Mouse (Mus musculus) kidney, postnatal 0 days (tissue): ENCODE data around the gene Zfp790. TPM values are rescaled to one million over a fixed set of nuclear protein-coding genes. Genes with fewer than 3 reads are reported as not detected.
"Not testable (repeated sequence)": the region's sequence is repeated elsewhere in the genome, so short reads cannot be mapped to it uniquely, and the experiment has no call there.

Source experiments
- ATAC-seq: fragments of 200-750 bp; cut with Nextera tagmentation; replicated peaks from 2 replicates; pipeline ENCODE4 v1.8.0; 2017; ENCODE audit warnings: low read depth, moderate number of reproducible peaks, moderate TSS enrichment, moderate library complexity; ENCODE audit not compliant: low FRiP score
- DNase-seq: peaks from one replicate; pipeline ENCODE4 v3.0.0-alpha.2; 2016; ENCODE audit warnings: low spot score
- H3K27ac ChIP-seq: fragments of 300-500 bp; sonication (generic); 2 replicates; pipeline ENCODE4 v1.5.1; 2014; ENCODE audit warnings: mild to moderate bottlenecking
- H3K27me3 ChIP-seq: fragments of 300-500 bp; sonication (generic); 2 replicates; pipeline ENCODE4 v1.6.1; 2014; ENCODE audit warnings: low read length, mixed read lengths; ENCODE audit not compliant: insufficient read depth
- H3K36me3 ChIP-seq: fragments of 300-500 bp; sonication (generic); 2 replicates; pipeline ENCODE4 v1.6.1; 2014; ENCODE audit warnings: low read length, mixed read lengths; ENCODE audit not compliant: insufficient read depth
- H3K4me1 ChIP-seq: fragments of 300-500 bp; sonication (generic); replicated peaks from 2 replicates; pipeline ENCODE4 v1.6.1; 2014; ENCODE audit warnings: antibody characterized with exemption, low read length, mixed read lengths; ENCODE audit not compliant: insufficient read depth
- H3K4me2 ChIP-seq: fragments of 300-500 bp; sonication (generic); 2 replicates; pipeline ENCODE4 v1.6.1; 2014; ENCODE audit warnings: mild to moderate bottlenecking, low read length, moderate library complexity, mixed read lengths
- H3K4me3 ChIP-seq: fragments of 300-500 bp; sonication (generic); replicated peaks from 2 replicates; pipeline ENCODE4 v1.5.1; 2014; ENCODE audit warnings: low read depth, low read length
- H3K9ac ChIP-seq: fragments of 300-500 bp; sonication (generic); 2 replicates; pipeline ENCODE4 v1.6.1; 2014; ENCODE audit warnings: low read depth, low read length
- H3K9me3 ChIP-seq: fragments of 300-500 bp; sonication (generic); replicated peaks from 2 replicates; pipeline ENCODE4 v1.6.1; 2016; ENCODE audit warnings: low read length, inconsistent platforms, mixed read lengths
- CTCF ChIP-seq: IDR thresholded peaks from 2 replicates; pipeline ENCODE4 v1.5.1; 2016; ENCODE audit warnings: antibody characterized with exemption, low read depth, mild to moderate bottlenecking, moderate library complexity
- WGBS: fragments of 180-500 bp; shearing (Covaris S2); extraction: QIAGEN DNeasy Blood & Tissue Kit; methylation state at CpG from one replicate; pipeline ENCODE4 v1.1.7; 2014; 5-methylcytosine and 5-hydroxymethylcytosine counted together
- microRNA counts: library from miRNA; unstranded; fragments of <30 nt; microRNA quantifications from one replicate; lab custom pipeline; 2015
- microRNA-seq: library from miRNA; unstranded; fragments of <30 nt; microRNA quantifications from one replicate; pipeline ENCODE4, GENCODE M21; 2016
- polyA plus RNA-seq: library from polyadenylated mRNA; unstranded; fragments of >200 nt; fragmentation: Nextera tagmentation; extraction: Ambion mirVana; gene quantifications from 2 replicates; pipeline ENCODE4 v1.2.1, GENCODE M21; 2015

Zfp790 gene
- polyA plus RNA-seq, 1 experiment from 2014 or later: 9.1 TPM

GRCm38 (mm10) chr7:29859532-29860517 lies 43.9 kb downstream of the Zfp790 start, which contains the start of gene Zfp420:
Gene Zfp420, plus strand, starts transcription at chr7:29859979.
- DNase-seq (peak; percentile 96), ATAC-seq (peak; percentile 94)
- peaks cover 5% of the 10 kb centered on the region; the same call in 1 of the 2 replicates for H3K4me1 ChIP-seq
- TF ChIP-seq CTCF: peak; percentile 30; the same call in 1 of the 2 replicates
- H3K9ac ChIP-seq: peak within 1 kb of the TSS; percentile 55
- H3K27me3 ChIP-seq: no peaks in the 10 kb centered on the region
- WGBS: 3% methylated on average over 32 of the region's 32 CpGs
- H3K4me3 ChIP-seq: peak within 1 kb of the TSS; percentile 66
- H3K9me3 ChIP-seq: no peaks in the 10 kb centered on the region
- peaks cover 4% of the 10 kb centered on the region; the same call in 1 of the 2 replicates for H3K36me3 ChIP-seq
- H3K27ac ChIP-seq: no peak within 1 kb of the TSS
- H3K4me2 ChIP-seq: peak within 1 kb of the TSS; percentile 83

- no peaks in the 10 kb centered on the region for H3K27me3 ChIP-seq
- H3K4me3 ChIP-seq: no peak overlapping the region
- no peak overlapping the region for H3K27ac ChIP-seq
- no peak for ATAC-seq
- peaks cover 4% of the 10 kb centered on the region; the same call in 1 of the 2 replicates for H3K36me3 ChIP-seq
- no peaks in the 10 kb centered on the region for H3K9me3 ChIP-seq
- peak; percentile 20; the same call in 1 of the 2 replicates for TF ChIP-seq CTCF
- H3K4me2 ChIP-seq: no peak overlapping the region
- peaks cover 5% of the 10 kb centered on the region; the same call in 1 of the 2 replicates for H3K4me1 ChIP-seq
- H3K9ac ChIP-seq: no peak overlapping the region
- WGBS: 92% methylated on average over 7 of the region's 7 CpGs
- DNase-seq: no peak
Measured at GRCm38 (mm10) chr7:29861660-29862059, 45.7 kb downstream of the Zfp790 start.

GRCm38 (mm10) chr7:29874256-29874655 lies 58.3 kb downstream of the Zfp790 start:
- Histone ChIP-seq H3K4me1 (no peaks in the 10 kb centered on the region), H3K36me3 (peaks cover 19% of the 10 kb centered on the region), H3K9ac (no peak overlapping the region), H3K27ac (no peak overlapping the region), H3K4me2 (no peak overlapping the region), H3K9me3 (peaks cover 20% of the 10 kb centered on the region), H3K27me3 (no peaks in the 10 kb centered on the region), H3K4me3 (no peak overlapping the region)
- DNase-seq: no peak
- ATAC-seq: no peak
- no peak for TF ChIP-seq CTCF
- 94% methylated on average over 10 of the region's 10 CpGs for WGBS

GRCm38 (mm10) chr7:29877561-29877960 lies 61.6 kb downstream of the Zfp790 start:
- H3K27ac ChIP-seq, H3K27me3 ChIP-seq, H3K4me2 ChIP-seq, H3K9ac ChIP-seq, H3K4me1 ChIP-seq, ATAC-seq, H3K4me3 ChIP-seq, DNase-seq: not testable (repeated sequence)
- 89% methylated on average over 9 of the region's 9 CpGs for WGBS
- peaks cover 19% of the 10 kb centered on the region for H3K36me3 ChIP-seq
- peaks cover 15% of the 10 kb centered on the region for H3K9me3 ChIP-seq

- no peak overlapping the region for H3K27ac ChIP-seq
- H3K9ac ChIP-seq: no peak overlapping the region
- no peaks in the 10 kb centered on the region for H3K27me3 ChIP-seq
- TF ChIP-seq CTCF: no peak
- peaks cover 9% of the 10 kb centered on the region for H3K36me3 ChIP-seq
- no peak overlapping the region for H3K4me3 ChIP-seq
- 72% methylated on average over 7 of the region's 7 CpGs for WGBS
- no peak for ATAC-seq
- no peak overlapping the region for H3K4me2 ChIP-seq
- peak; percentile 19 for DNase-seq
- peaks cover 10% of the 10 kb centered on the region for H3K9me3 ChIP-seq
- no peaks in the 10 kb centered on the region for H3K4me1 ChIP-seq
Measured at GRCm38 (mm10) chr7:29880056-29880455, 64.1 kb downstream of the Zfp790 start.

MicroRNAs encoded within 50 kb of the gene (microRNA counts, 519-probe panel; counts per million panel counts)
- 330 counts per million, percentile 68 among the panel's probes with 10 or more counts for microRNA mmu-miR-1964 (lab: Ali Mortazavi, UCI)

Small RNA genes lying within 50 kb of the gene (microRNA-seq; reads per million reads assigned to microRNA genes)
- 3.2 reads per million, percentile 8 among the genes with 10 or more reads in this experiment for gene Mir1964

Other genes starting within 250 kb of the Zfp790 start
- not detected in 2 replicates for gene Catsperg2, start 89.1 kb upstream of the Zfp790 start, polyA plus RNA-seq
- gene Zfp84, start 47.6 kb upstream of the Zfp790 start, polyA plus RNA-seq: 10.5 and 10.6 TPM in 2 replicates
- gene Zfp30, start 32.1 kb upstream of the Zfp790 start, polyA plus RNA-seq: 7.5 and 7.7 TPM in 2 replicates
- gene Zfp940, start 37.6 kb downstream of the Zfp790 start, polyA plus RNA-seq: 4.6 TPM in 2 replicates
- gene Zfp420, start 43.9 kb downstream of the Zfp790 start, polyA plus RNA-seq: 5.5 and 5.6 TPM in 2 replicates
- gene Zfp27, start 90.5 kb downstream of the Zfp790 start, polyA plus RNA-seq: 7.7 and 7.8 TPM in 2 replicates
- gene Zfp383, start 92.1 kb downstream of the Zfp790 start, polyA plus RNA-seq: 3.9 and 4.7 TPM in 2 replicates
- 5.6 and 6.7 TPM in 2 replicates for gene Zfp74, start 138.0 kb downstream of the Zfp790 start, polyA plus RNA-seq
- gene Zfp568, start 167.8 kb downstream of the Zfp790 start, polyA plus RNA-seq: 6.4 TPM in 2 replicates
- 2.8 and 3.8 TPM in 2 replicates for gene Zfp14, start 235.3 kb downstream of the Zfp790 start, polyA plus RNA-seq